Mouse (Mus musculus) lung, embryonic 16.5 days (tissue): ENCODE results near the gene Samd4b. TPM values are rescaled to one million over a fixed set of nuclear protein-coding genes. Genes with fewer than 3 reads are reported as not detected.

Experiments
- ATAC-seq: fragments of 200-750 bp; cut with Nextera tagmentation; 2 replicates; pipeline ENCODE4 v1.8.0; 2017; ENCODE audit warnings: low read depth, mild to moderate bottlenecking, moderate library complexity
- H3K27ac ChIP-seq: fragments of 300-500 bp; sonication (generic); 2 replicates; pipeline ENCODE4 v1.5.1; 2014; ENCODE audit warnings: mild to moderate bottlenecking, control low read depth, low read length
- H3K27me3 ChIP-seq: fragments of 300-500 bp; sonication (generic); 2 replicates; pipeline ENCODE4 v1.6.1; 2014; ENCODE audit warnings: low read depth, low read length, mixed read lengths; ENCODE audit not compliant: control insufficient read depth, insufficient read depth
- H3K36me3 ChIP-seq: fragments of 300-500 bp; sonication (generic); 2 replicates; pipeline ENCODE4 v1.6.1; 2014; ENCODE audit warnings: low read length; ENCODE audit not compliant: control insufficient read depth, insufficient read depth
- H3K4me1 ChIP-seq: fragments of 300-500 bp; sonication (generic); replicated peaks from 2 replicates; pipeline ENCODE4 v1.6.1; 2014; ENCODE audit warnings: low read length, mixed read lengths; ENCODE audit not compliant: control insufficient read depth, insufficient read depth
- H3K4me2 ChIP-seq: fragments of 300-500 bp; sonication (generic); 2 replicates; pipeline ENCODE4 v1.6.1; 2014; ENCODE audit warnings: low read depth, low read length, control low read depth
- H3K4me3 ChIP-seq: fragments of 300-500 bp; sonication (generic); 2 replicates; pipeline ENCODE4 v1.5.1; 2014; ENCODE audit warnings: mild to moderate bottlenecking, low read length, control low read depth
- H3K9ac ChIP-seq: fragments of 300-500 bp; sonication (generic); 2 replicates; pipeline ENCODE4 v1.6.1; 2014; ENCODE audit warnings: low read length, control low read depth
- H3K9me3 ChIP-seq: fragments of 300-500 bp; sonication (generic); 2 replicates; pipeline ENCODE4 v1.6.1; 2016; ENCODE audit warnings: low read length; ENCODE audit not compliant: control insufficient read depth
- WGBS: fragments of 180-500 bp; shearing (Covaris S2); extraction: QIAGEN DNeasy Blood & Tissue Kit; methylation state at CpG from one replicate; pipeline ENCODE4 v1.1.7; 2014; 5-methylcytosine and 5-hydroxymethylcytosine counted together
- polyA plus RNA-seq: library from polyadenylated mRNA; unstranded; fragments of >200 nt; fragmentation: Nextera tagmentation; extraction: Ambion mirVana; gene quantifications from 2 replicates; pipeline ENCODE4 v1.2.1, GENCODE M21; 2015

Gene Samd4b
- polyA plus RNA-seq, 1 experiment from 2014 or later: 15.1 TPM

- H3K27ac ChIP-seq: no peak overlapping the region
- no peaks in the 10 kb centered on the region for H3K27me3 ChIP-seq
- H3K4me2 ChIP-seq: no peak overlapping the region
- ATAC-seq: no peak
- H3K36me3 ChIP-seq: no peaks in the 10 kb centered on the region
- H3K9me3 ChIP-seq: no peaks in the 10 kb centered on the region
- no peak overlapping the region for H3K4me3 ChIP-seq
- WGBS: 84% methylated on average over 13 of the region's 14 CpGs
- no peak overlapping the region for H3K9ac ChIP-seq
- H3K4me1 ChIP-seq: peaks cover 4% of the 10 kb centered on the region; the same call in 1 of the 2 replicates
These were observed 156.0 kb downstream of the Samd4b start for GRCm38 (mm10) chr7:28441776-28442485.

GRCm38 (mm10) chr7:28440739-28441138, 157.2 kb downstream of the Samd4b start:
- Histone ChIP-seq H3K27ac (0 out of 2 replicates have a peak overlapping the region, but pooled peaks have one; percentile 2), H3K36me3 (no peaks in the 10 kb centered on the region), H3K4me2 (peak overlapping the region; percentile 7; the same call in 1 of the 2 replicates), H3K27me3 (no peaks in the 10 kb centered on the region), H3K9me3 (no peaks in the 10 kb centered on the region), H3K9ac (no peak overlapping the region), H3K4me1 (peaks cover 4% of the 10 kb centered on the region; the same call in 1 of the 2 replicates), H3K4me3 (no peak overlapping the region)
- 47% methylated on average over 2 of the region's 2 CpGs for WGBS
- ATAC-seq: no peak

GRCm38 (mm10) chr7:28438771-28439170, 159.2 kb downstream of the Samd4b start:
- H3K4me3 ChIP-seq: no peak overlapping the region
- no peak for ATAC-seq
- H3K4me2 ChIP-seq: no peak overlapping the region
- H3K27me3 ChIP-seq: no peaks in the 10 kb centered on the region
- no peak overlapping the region for H3K27ac ChIP-seq
- H3K4me1 ChIP-seq: peaks cover 19% of the 10 kb centered on the region
- no peak overlapping the region for H3K9ac ChIP-seq
- WGBS: 72% methylated on average over 2 of the region's 2 CpGs
- no peaks in the 10 kb centered on the region for H3K9me3 ChIP-seq
- H3K36me3 ChIP-seq: no peaks in the 10 kb centered on the region

DNA sequence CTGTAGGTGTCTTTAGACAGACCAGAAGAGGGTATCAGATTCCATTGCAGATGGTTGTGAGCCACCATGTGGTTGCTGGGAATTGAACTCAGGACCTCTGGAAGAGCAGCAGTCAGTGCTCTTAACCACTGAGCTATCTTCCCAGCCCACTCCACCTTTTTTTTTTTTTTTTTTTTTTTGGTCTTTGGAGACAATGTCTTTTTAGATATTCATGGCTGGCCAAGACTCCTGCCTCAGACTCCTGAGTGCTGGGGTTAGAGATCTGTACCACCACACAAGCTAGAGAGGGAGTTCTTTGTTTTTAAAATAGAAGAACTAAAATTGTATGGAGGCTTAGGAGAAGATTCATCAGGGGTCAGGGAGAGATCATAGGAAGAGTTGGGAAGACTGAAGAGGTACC, 160.0 kb downstream of the Samd4b start:
- no peak overlapping the region for H3K9ac ChIP-seq
- no peak overlapping the region for H3K27ac ChIP-seq
- H3K36me3 ChIP-seq: no peaks in the 10 kb centered on the region
- H3K27me3 ChIP-seq: no peaks in the 10 kb centered on the region
- no peaks in the 10 kb centered on the region for H3K9me3 ChIP-seq
- peaks cover 19% of the 10 kb centered on the region for H3K4me1 ChIP-seq
- no peak overlapping the region for H3K4me3 ChIP-seq
- H3K4me2 ChIP-seq: no peak overlapping the region
- ATAC-seq: no peak

DNA sequence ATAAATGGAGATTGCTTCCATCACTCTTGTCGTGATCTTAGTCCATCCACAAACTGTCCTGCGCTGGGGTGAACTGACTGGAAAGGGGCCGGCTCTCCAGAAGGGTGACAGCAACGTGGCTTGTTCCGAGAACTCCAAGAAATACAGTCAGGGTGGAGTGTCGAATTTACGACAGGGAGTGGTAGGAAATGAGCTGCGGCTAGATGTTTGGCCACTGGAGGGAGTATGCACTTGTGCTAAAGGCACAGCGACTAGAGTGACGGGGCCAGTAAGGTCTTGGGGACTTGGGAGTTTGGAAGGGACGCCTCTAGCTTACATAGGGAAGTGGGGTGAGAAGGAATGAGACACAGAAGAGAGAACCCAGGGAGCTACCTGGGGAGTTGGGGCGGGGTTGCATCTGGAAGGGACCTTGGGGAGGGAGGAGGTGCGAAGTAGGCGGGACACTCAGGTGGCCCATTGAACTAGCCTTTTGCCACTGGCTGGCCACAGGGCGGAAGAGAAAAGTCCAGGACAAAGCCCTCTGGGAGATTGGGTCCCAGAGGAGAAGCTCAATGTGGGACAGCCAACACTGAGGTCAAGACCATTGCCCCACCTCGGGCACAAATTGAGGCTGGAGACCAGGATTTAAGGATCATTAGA, 160.9 kb downstream of the Samd4b start, which contains the start of gene Gmfg:
Gmfg (plus strand) TSS at position 516 of the 639 bp plus-strand sequence.
- Histone ChIP-seq H3K4me2 (peak within 1 kb of the TSS; percentile 64), H3K4me1 (peaks cover 19% of the 10 kb centered on the region), H3K9me3 (no peaks in the 10 kb centered on the region), H3K9ac (peak within 1 kb of the TSS; percentile 66), H3K27me3 (no peaks in the 10 kb centered on the region), H3K27ac (peak within 1 kb of the TSS; percentile 41), H3K36me3 (no peaks in the 10 kb centered on the region), H3K4me3 (peak within 1 kb of the TSS; percentile 86)
- ATAC-seq: peak; percentile 32
- 3% methylated on average over 16 of the region's 16 CpGs for WGBS

- Histone ChIP-seq H3K4me2 (peak overlapping the region; percentile 64), H3K4me1 (peaks cover 19% of the 10 kb centered on the region), H3K27ac (peak overlapping the region; percentile 41), H3K27me3 (no peaks in the 10 kb centered on the region), H3K9ac (peak overlapping the region; percentile 96), H3K4me3 (peak overlapping the region; percentile 86), H3K9me3 (no peaks in the 10 kb centered on the region), H3K36me3 (no peaks in the 10 kb centered on the region)
- WGBS: under 1% methylated on average over 42 of the region's 64 CpGs
- ATAC-seq: peak; percentile 99
These were observed 161.6 kb downstream of the Samd4b start for GRCm38 (mm10) chr7:28436271-28436904.

DNA sequence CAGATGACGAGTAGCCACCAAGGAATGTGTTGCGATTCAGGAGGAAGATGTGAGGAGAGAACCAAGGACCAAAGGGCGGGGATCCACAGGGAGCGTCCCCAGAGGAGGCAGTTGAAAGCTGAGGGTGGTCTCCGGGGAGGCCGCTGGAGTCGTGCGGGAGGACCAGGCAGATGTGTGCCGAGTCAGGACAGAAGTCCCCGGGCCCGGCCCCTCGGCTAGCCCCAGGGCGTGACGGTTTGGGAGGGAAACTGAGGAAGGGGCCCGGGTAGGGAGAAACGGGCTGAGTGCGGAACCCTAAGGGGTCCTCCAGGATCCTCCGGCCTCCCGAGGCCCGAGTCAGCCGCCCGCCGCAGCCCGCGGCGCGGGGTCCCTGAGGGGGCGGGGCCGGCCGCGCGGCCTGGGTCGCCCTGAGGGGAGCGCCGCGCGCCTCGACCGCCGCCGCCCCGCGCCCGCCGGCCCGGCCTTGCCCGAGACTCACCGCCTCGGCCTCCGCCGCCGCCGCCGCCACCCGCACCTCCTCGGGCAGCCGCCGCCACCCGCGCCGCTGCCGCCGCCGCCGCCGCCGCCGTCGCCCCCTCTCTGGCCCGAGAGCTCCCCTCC, 162.2 kb downstream of the Samd4b start:
- H3K27me3 ChIP-seq: no peaks in the 10 kb centered on the region
- peak overlapping the region; percentile 63 for H3K27ac ChIP-seq
- H3K9ac ChIP-seq: peak overlapping the region; percentile 96
- ATAC-seq: peak; percentile 35
- 2% methylated on average over 26 of the region's 70 CpGs for WGBS
- H3K36me3 ChIP-seq: no peaks in the 10 kb centered on the region
- peak overlapping the region; percentile 84 for H3K4me2 ChIP-seq
- H3K9me3 ChIP-seq: no peaks in the 10 kb centered on the region
- H3K4me3 ChIP-seq: peak overlapping the region; percentile 86
- peaks cover 19% of the 10 kb centered on the region for H3K4me1 ChIP-seq

DNA sequence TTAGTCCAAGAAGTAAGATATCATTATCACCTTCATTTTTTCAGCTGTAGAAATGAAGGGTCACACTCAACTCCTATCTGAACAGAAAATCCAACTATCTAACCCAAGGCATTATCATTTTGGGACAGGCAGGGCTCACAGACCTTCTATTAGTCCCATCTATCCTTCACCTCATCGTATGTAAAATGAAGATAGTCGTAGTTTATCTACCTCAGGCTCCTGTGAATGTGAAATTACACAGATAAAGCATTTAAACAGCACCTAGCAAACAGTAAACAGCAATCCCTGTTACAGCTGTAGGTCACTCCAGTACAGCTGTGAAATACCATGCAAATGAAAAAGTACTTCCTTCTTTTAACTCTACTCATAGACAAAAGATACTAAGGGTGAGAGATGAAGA, 165.7 kb downstream of the Samd4b start:
- H3K4me1 ChIP-seq: peaks cover 18% of the 10 kb centered on the region
- ATAC-seq: no peak
- H3K36me3 ChIP-seq: no peaks in the 10 kb centered on the region
- no peaks in the 10 kb centered on the region for H3K27me3 ChIP-seq
- no peak overlapping the region for H3K9ac ChIP-seq
- H3K4me3 ChIP-seq: no peak overlapping the region
- H3K4me2 ChIP-seq: no peak overlapping the region
- WGBS: 90% methylated on average over 2 of the region's 2 CpGs
- no peak overlapping the region for H3K27ac ChIP-seq
- H3K9me3 ChIP-seq: no peaks in the 10 kb centered on the region

GRCm38 (mm10) chr7:28430512-28430911, 167.4 kb downstream of the Samd4b start:
- no peak overlapping the region for H3K4me2 ChIP-seq
- 44% methylated on average over 1 of the region's 1 CpGs for WGBS
- peaks cover 15% of the 10 kb centered on the region for H3K4me1 ChIP-seq
- H3K27me3 ChIP-seq: no peaks in the 10 kb centered on the region
- no peaks in the 10 kb centered on the region for H3K9me3 ChIP-seq
- H3K36me3 ChIP-seq: no peaks in the 10 kb centered on the region
- no peak overlapping the region for H3K9ac ChIP-seq
- no peak for ATAC-seq
- no peak overlapping the region for H3K4me3 ChIP-seq
- no peak overlapping the region for H3K27ac ChIP-seq
